Mouse (Mus musculus) left cerebral cortex, postnatal 36 days (tissue): Measurements from ENCODE around the gene Copb1. TPM values are rescaled to one million over a fixed set of nuclear protein-coding genes. Genes with fewer than 3 reads are reported as not detected.
"Not testable (repeated sequence)": the region's sequence is repeated elsewhere in the genome, so short reads cannot be mapped to it uniquely, and the experiment has no call there.

Experiments
- DNase-seq, 2 experiments: peaks; one replicate each; pipeline ENCODE4 v3.0.0; 2021 to 2022; ENCODE audit warnings: low spot score in 2 of 2, mixed read lengths in 1 of 2
- intact Hi-C: fragments of 180-260 bp; cut with DNase I; formaldehyde crosslinking; loops from one replicate; pipeline ENCODE4 v1.15.1; 2025
- total RNA-seq, 2 experiments: library from RNA; stranded (reverse); gene quantifications; 2 replicates each; pipeline ENCODE4 v1.2.3; 2021

Gene Copb1
- total RNA-seq, 2 experiments from 2014 or later: 52.5 to 62.7 TPM

GRCm38 (mm10) chr7:114231857-114232256 is 22.7 kb downstream of the Copb1 start:
- intact Hi-C loops: no loop called here
- DNase-seq: no peak

GRCm38 (mm10) chr7:114226521-114226920 is 28.0 kb downstream of the Copb1 start:
- DNase-seq: no peak
- intact Hi-C loops: no loop called here

GRCm38 (mm10) chr7:114220433-114220832 is 34.1 kb downstream of the Copb1 start:
- intact Hi-C loops: no loop called here
- no peak for DNase-seq

GRCm38 (mm10) chr7:114216908-114217307 is 37.6 kb downstream of the Copb1 start:
- intact Hi-C loops: no loop called here
- DNase-seq: no peak

GRCm38 (mm10) chr7:114214385-114214784 is 40.1 kb downstream of the Copb1 start:
- no peak for DNase-seq
- intact Hi-C loops: no loop called here

- no peak for DNase-seq
- intact Hi-C loops: no loop called here
Observed at GRCm38 (mm10) chr7:114213537-114213936, 41.0 kb downstream of the Copb1 start.

- DNase-seq: no peak
- intact Hi-C loops: loop anchor here (1.0 kb wide), 1 partner anchor 144 kb away; no protein-coding TSS in a partner anchor
Observed at GRCm38 (mm10) chr7:114210618-114211017, 43.9 kb downstream of the Copb1 start.

- intact Hi-C loops: no loop called here
- no peak for DNase-seq
Observed at GRCm38 (mm10) chr7:114209841-114210240, 44.7 kb downstream of the Copb1 start.

- intact Hi-C loops: no loop called here
- DNase-seq: no peak
Observed at GRCm38 (mm10) chr7:114203491-114204359, 50.8 kb downstream of the Copb1 start.

- intact Hi-C loops: no loop called here
- DNase-seq: no peak
Observed at GRCm38 (mm10) chr7:114202972-114203404, 51.5 kb downstream of the Copb1 start.

- intact Hi-C loops: no loop called here
- DNase-seq: no peak
Observed at GRCm38 (mm10) chr7:114200651-114201050, 53.9 kb downstream of the Copb1 start.

GRCm38 (mm10) chr7:114199428-114200110 is 54.9 kb downstream of the Copb1 start:
- intact Hi-C loops: no loop called here
- DNase-seq: no peak

GRCm38 (mm10) chr7:114198252-114198651 is 56.3 kb downstream of the Copb1 start:
- intact Hi-C loops: no loop called here
- no peak for DNase-seq

GRCm38 (mm10) chr7:114196588-114196987 is 57.9 kb downstream of the Copb1 start:
- intact Hi-C loops, DNase-seq: not testable (repeated sequence)

GRCm38 (mm10) chr7:114194788-114195187 is 59.7 kb downstream of the Copb1 start:
- intact Hi-C loops, DNase-seq: not testable (repeated sequence)

- intact Hi-C loops: no loop called here
- DNase-seq: no peak
Observed at GRCm38 (mm10) chr7:114194224-114194623, 60.3 kb downstream of the Copb1 start.

- intact Hi-C loops: no loop called here
- no peak for DNase-seq
Observed at GRCm38 (mm10) chr7:114193284-114194067, 61.0 kb downstream of the Copb1 start.

GRCm38 (mm10) chr7:114192581-114192980 is 61.9 kb downstream of the Copb1 start:
- intact Hi-C loops: no loop called here
- DNase-seq: no peak

GRCm38 (mm10) chr7:114183416-114183815 is 71.1 kb downstream of the Copb1 start:
- DNase-seq: no peak
- intact Hi-C loops: loop anchor here (5.0 kb wide), 1 partner anchor 46 kb away; no protein-coding TSS in a partner anchor

GRCm38 (mm10) chr7:114182708-114183107 is 71.8 kb downstream of the Copb1 start:
- no peak for DNase-seq
- intact Hi-C loops: loop anchor here (5.0 kb wide), 1 partner anchor 45 kb away; no protein-coding TSS in a partner anchor
